8 mouse cellular contexts compared by ENCODE assay signal in the genomic region with DNA sequence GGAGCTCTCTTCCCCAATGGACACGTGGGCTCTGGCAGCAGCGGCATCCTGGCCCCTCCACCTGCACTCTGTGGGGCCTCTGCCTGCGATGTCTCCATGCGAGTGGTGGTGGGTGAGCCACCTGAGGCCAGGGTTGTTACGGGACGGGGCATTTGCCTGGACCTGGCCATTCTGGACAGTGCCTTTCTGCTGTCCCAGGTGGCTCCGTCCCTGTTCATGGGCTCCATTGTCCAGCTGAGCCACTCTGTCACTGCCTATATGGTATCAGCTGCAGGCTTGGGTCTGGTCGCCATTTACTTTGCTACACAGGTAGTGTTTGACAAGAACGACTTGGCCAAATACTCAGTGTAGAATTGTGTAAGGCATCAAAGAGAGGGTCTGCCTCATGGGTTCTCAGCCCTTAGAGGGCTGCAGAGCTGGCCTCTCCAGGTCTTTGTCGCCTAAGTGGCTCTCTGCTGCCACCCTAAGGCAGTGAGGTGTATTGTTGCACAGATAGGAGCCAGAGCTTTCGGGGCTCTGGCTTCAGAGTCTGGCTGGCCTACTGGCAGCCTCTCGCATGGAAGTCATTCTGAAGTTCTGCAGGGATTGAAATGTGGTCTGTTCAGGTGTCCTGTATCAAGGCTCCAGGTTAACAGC. TPM values are rescaled to one million over a fixed set of nuclear protein-coding genes. Genes with fewer than 3 reads are reported as not detected.
DNase-seq lines count a peak whose midpoint lies in the region; ATAC-seq and TF ChIP-seq lines count a peak whose summit lies in the region.

No protein-coding gene starts in this region.

- no peaks in the 10 kb centered on the region for H3K9me3 ChIP-seq in heart, embryonic 11.5 days (replicated peaks; ENCODE audit: control insufficient read depth, low read length)
- no peaks in the 10 kb centered on the region for H3K9me3 ChIP-seq in limb, embryonic 13.5 days
- H3K9me3 ChIP-seq in midbrain, embryonic 15.5 days = no peaks in the 10 kb centered on the region

- no peak overlapping the region for H3K4me3 ChIP-seq in heart, adult 2 months
- no peak overlapping the region for H3K4me3 ChIP-seq in heart, embryonic 11.5 days (ENCODE audit: low read depth, low read length)
- no peak overlapping the region for H3K4me3 ChIP-seq in cortical plate, adult 2 months (ENCODE audit: insufficient read depth, low read length)
- no peak overlapping the region for H3K4me3 ChIP-seq in limb, embryonic 13.5 days
- no peak overlapping the region for H3K4me3 ChIP-seq in midbrain, embryonic 15.5 days

- H3K27ac ChIP-seq in heart, adult 2 months = no peak overlapping the region
- no peak overlapping the region for H3K27ac ChIP-seq in heart, embryonic 11.5 days (ENCODE audit: low read depth, low read length)
- no peak overlapping the region for H3K27ac ChIP-seq in cortical plate, adult 2 months (ENCODE audit: insufficient read depth, low read length)
- no peak overlapping the region for H3K27ac ChIP-seq in limb, embryonic 13.5 days
- H3K27ac ChIP-seq in midbrain, embryonic 15.5 days = no peak overlapping the region

- DNase-seq in heart, adult 2 months = peak; percentile 67 to 83
- DNase-seq in gastrocnemius, postnatal 36 days = peak; percentile 56 to 58
- peak; percentile 80 for DNase-seq in kidney, adult 9 months
- peak; percentile 70 to 89 for DNase-seq in spleen, postnatal 4 days (ENCODE audit: low spot score in 2 of 2)

- H3K27me3 ChIP-seq in heart, adult 2 months (ENCODE audit: control insufficient read depth, insufficient read depth, low read length) = no peaks in the 10 kb centered on the region
- H3K27me3 ChIP-seq in heart, embryonic 11.5 days (ENCODE audit: control insufficient read depth, insufficient read depth, low read length) = peaks cover 3% of the 10 kb centered on the region; the same call in 1 of the 2 replicates
- 0 out of 2 replicates have a peak, but pooled peaks cover 3% of the 10 kb centered on the region for H3K27me3 ChIP-seq in limb, embryonic 13.5 days
- no peaks in the 10 kb centered on the region for H3K27me3 ChIP-seq in midbrain, embryonic 15.5 days (replicated peaks)

- intact Hi-C loops in heart, adult 2 months (cut with DNase I) = loop anchor here (1.0 to 10.0 kb wide), 3 partner anchors 44 to 253 kb away; no protein-coding TSS in a partner anchor
- intact Hi-C loops in gastrocnemius, postnatal 36 days (cut with DNase I) = loop anchor here (2.0 to 5.0 kb wide), 4 partner anchors 44 to 136 kb away; no protein-coding TSS in a partner anchor

- H3K36me3 ChIP-seq in heart, adult 2 months (ENCODE audit: control insufficient read depth, insufficient read depth, low read length) = no peaks in the 10 kb centered on the region
- H3K36me3 ChIP-seq in heart, embryonic 11.5 days (ENCODE audit: control insufficient read depth, insufficient read depth, low read length) = no peaks in the 10 kb centered on the region
- no peaks in the 10 kb centered on the region for H3K36me3 ChIP-seq in limb, embryonic 13.5 days
- H3K36me3 ChIP-seq in midbrain, embryonic 15.5 days (replicated peaks) = no peaks in the 10 kb centered on the region

- H3K79me2 ChIP-seq in heart, adult 2 months (replicated peaks; ENCODE audit: control insufficient read depth, insufficient read depth, low read length) = no peaks in the 10 kb centered on the region

- H3K4me2 ChIP-seq in heart, embryonic 11.5 days = no peak overlapping the region
- H3K4me2 ChIP-seq in limb, embryonic 13.5 days (replicated peaks) = no peak overlapping the region
- no peak overlapping the region for H3K4me2 ChIP-seq in midbrain, embryonic 15.5 days

- TF ChIP-seq POLR2A in heart, adult 2 months (IDR thresholded peaks at IDR 0.05; ENCODE audit: insufficient read depth, low read depth, low read length) = no peak
- TF ChIP-seq POLR2A in cortical plate, adult 2 months (IDR thresholded peaks at IDR 0.05; ENCODE audit: extremely low read depth, insufficient read depth, low read length) = no peak

- 56% methylated on average over 12 of the region's 12 CpGs for WGBS in heart, adult 2 months
- WGBS in heart, embryonic 11.5 days (ENCODE audit: insufficient replicate concordance) = 55% methylated on average over 12 of the region's 12 CpGs
- WGBS in limb, embryonic 13.5 days = 53% methylated on average over 12 of the region's 12 CpGs
- 49% methylated on average over 12 of the region's 12 CpGs for WGBS in midbrain, embryonic 15.5 days

- no peak for ATAC-seq in heart, embryonic 11.5 days (replicated peaks; ENCODE audit: insufficient number of reproducible peaks, low FRiP score, low TSS enrichment)
- ATAC-seq in limb, embryonic 13.5 days (ENCODE audit: low FRiP score, low read depth) = 0 out of 2 replicates have a peak, but pooled peaks have one; percentile 65
- peak; percentile 49 for ATAC-seq in midbrain, embryonic 15.5 days (replicated peaks)

- H3K9ac ChIP-seq in heart, adult 2 months (ENCODE audit: low read depth, low read length) = no peak overlapping the region
- H3K9ac ChIP-seq in heart, embryonic 11.5 days (ENCODE audit: low read depth, low read length) = no peak overlapping the region
- H3K9ac ChIP-seq in limb, embryonic 13.5 days = no peak overlapping the region
- H3K9ac ChIP-seq in midbrain, embryonic 15.5 days = no peak overlapping the region

- peaks cover 1% of the 10 kb centered on the region; the same call in 1 of the 2 replicates for H3K4me1 ChIP-seq in heart, adult 2 months (ENCODE audit: control insufficient read depth, insufficient read depth, low read length)
- H3K4me1 ChIP-seq in heart, embryonic 11.5 days (ENCODE audit: control insufficient read depth, insufficient read depth, low read length) = no peaks in the 10 kb centered on the region
- H3K4me1 ChIP-seq in cortical plate, adult 2 months (ENCODE audit: control insufficient read depth, insufficient read depth, low read length) = no peaks in the 10 kb centered on the region
- no peaks in the 10 kb centered on the region for H3K4me1 ChIP-seq in limb, embryonic 13.5 days
- 0 out of 2 replicates have a peak, but pooled peaks cover 5% of the 10 kb centered on the region for H3K4me1 ChIP-seq in midbrain, embryonic 15.5 days

- 0 out of 2 replicates have a peak, but pooled peaks have one; percentile 61 for TF ChIP-seq EP300 in heart, adult 2 months (IDR thresholded peaks at IDR 0.05; ENCODE audit: insufficient read depth, low read depth, low read length)

- TF ChIP-seq CTCF in heart, adult 2 months (IDR thresholded peaks at IDR 0.05) = peak; percentile 97
- TF ChIP-seq CTCF in cortical plate, adult 2 months (IDR thresholded peaks at IDR 0.05; ENCODE audit: extremely low read depth, insufficient read depth, low read length) = peak; percentile 82

RNA-seq across cellular contexts. Expression of a gene that starts 18.7 kb away (rescaled TPM):
- 1 to 10 TPM; 3.8 to 7.0 TPM for total RNA-seq in heart, adult 2 months (2021)
- polyA plus RNA-seq in heart, adult 2 months (2012; rRNA removed) = 5.5 and 6.4 TPM in 2 replicates
- 0.93 and 1.3 TPM in 2 replicates for polyA plus RNA-seq in heart, embryonic 11.5 days (2014; fragmentation: Nextera tagmentation; extraction: Ambion mirVana)
- polyA plus RNA-seq in cortical plate, adult 2 months (2012; rRNA removed) = 1.6 and 2.0 TPM in 2 replicates
- total RNA-seq in gastrocnemius, postnatal 36 days (2021) = 1 to 10 TPM; 1.9 to 2.1 TPM
- polyA plus RNA-seq in limb, embryonic 13.5 days (2015; fragmentation: Nextera tagmentation; extraction: Ambion mirVana) = 3.7 and 4.0 TPM in 2 replicates
- polyA plus RNA-seq in midbrain, embryonic 15.5 days (2015; fragmentation: Nextera tagmentation; extraction: Ambion mirVana) = 1.9 and 3.5 TPM in 2 replicates

RNA-seq across cellular contexts. Expression of a gene that starts 25.9 kb away (rescaled TPM):
- total RNA-seq in heart, adult 2 months (2021) = 10 to 100 TPM; 76.5 to 77.4 TPM
- polyA plus RNA-seq in heart, adult 2 months (2012; rRNA removed) = 20.8 and 32.7 TPM in 2 replicates
- 18.0 and 21.0 TPM in 2 replicates for polyA plus RNA-seq in heart, embryonic 11.5 days (2014; fragmentation: Nextera tagmentation; extraction: Ambion mirVana)
- polyA plus RNA-seq in cortical plate, adult 2 months (2012; rRNA removed) = 20.1 and 20.3 TPM in 2 replicates
- total RNA-seq in gastrocnemius, postnatal 36 days (2021) = 10 to 100 TPM; 60.7 to 64.9 TPM
- 18.0 and 20.2 TPM in 2 replicates for polyA plus RNA-seq in limb, embryonic 13.5 days (2015; fragmentation: Nextera tagmentation; extraction: Ambion mirVana)
- polyA plus RNA-seq in midbrain, embryonic 15.5 days (2015; fragmentation: Nextera tagmentation; extraction: Ambion mirVana) = 12.7 and 13.1 TPM in 2 replicates
